In genomic region chr10:46321040-46321439, GRCm38 (mm10) we compare ENCODE assay signal across 26 mouse cellular contexts.
DNase-seq lines count a peak whose midpoint lies in the region; ATAC-seq and TF ChIP-seq lines count a peak whose summit lies in the region.
"Had no signal": no experiment of that assay in that cellular context is flagged by ENCODE, and none has a peak within 500 bp of the region (broad histone marks: within the 10 kb centered on the region; RNA-seq: fewer than 3 reads in every experiment).

No protein-coding gene starts in this region.

- no peak for TF ChIP-seq EP300 in liver, postnatal 0 days (IDR thresholded peaks at IDR 0.05; ENCODE audit: low read depth)
- TF ChIP-seq EP300 in MEL (IDR thresholded peaks at IDR 0.05; ENCODE audit: low read depth in 1 of 2, low read length in 2 of 2), result peak; percentile 25 to 30; a peak in 2 of 4 replicates
- no peak for TF ChIP-seq EP300 in liver, embryonic 14.5 days (IDR thresholded peaks at IDR 0.05; ENCODE audit: low read depth)

- peak; percentile 26; the same call in 1 of the 2 replicates for ATAC-seq in liver, embryonic 11.5 days (replicated peaks; ENCODE audit: low FRiP score)
- ATAC-seq in liver, postnatal 0 days, result no peak
- ATAC-seq in liver, embryonic 14.5 days (ENCODE audit: insufficient read depth), result peak; percentile 60; the same call in 1 of the 2 replicates
- ATAC-seq in hindbrain, embryonic 16.5 days, result no peak
- ATAC-seq: CD4-positive, CD25-positive, alpha-beta regulatory T cell, adult 4 months; forebrain, embryonic 14.5 days; forebrain, embryonic 16.5 days had no signal

- no peak overlapping the region for H3K4me3 ChIP-seq in liver, embryonic 11.5 days (ENCODE audit: low read depth, low read length)
- H3K4me3 ChIP-seq in liver, postnatal 0 days (ENCODE audit: low read depth, low read length), result no peak overlapping the region
- H3K4me3 ChIP-seq in MEL (ENCODE audit: control insufficient read depth in 1 of 2, insufficient read depth in 1 of 2, low read depth in 2 of 2, low read length in 2 of 2), result no peak overlapping the region
- H3K4me3 ChIP-seq in liver, embryonic 14.5 days (ENCODE audit: insufficient read depth in 1 of 2, low read depth in 2 of 2, low read length in 2 of 2), result no peak overlapping the region
- no peak overlapping the region for H3K4me3 ChIP-seq in hindbrain, embryonic 16.5 days (ENCODE audit: low read length)
- H3K4me3 ChIP-seq: embryonic facial prominence, embryonic 13.5 days; embryonic facial prominence, embryonic 15.5 days; erythroblast, embryonic 14.5 days; forebrain, embryonic 10.5 days; forebrain, embryonic 12.5 days had no signal

- no peaks in the 10 kb centered on the region; the same call in 1 of the 2 replicates for H3K9me3 ChIP-seq in liver, embryonic 11.5 days (ENCODE audit: control insufficient read depth, low read length)
- H3K9me3 ChIP-seq in liver, postnatal 0 days (ENCODE audit: low read length), result no peaks in the 10 kb centered on the region
- no peaks in the 10 kb centered on the region for H3K9me3 ChIP-seq in MEL (replicated peaks; ENCODE audit: insufficient read depth, low read length)
- H3K9me3 ChIP-seq in liver, embryonic 14.5 days (ENCODE audit: control insufficient read depth, low read length), result no peaks in the 10 kb centered on the region
- H3K9me3 ChIP-seq in hindbrain, embryonic 16.5 days (ENCODE audit: control insufficient read depth, low read length), result no peaks in the 10 kb centered on the region
- H3K9me3 ChIP-seq: embryonic facial prominence, embryonic 13.5 days; embryonic facial prominence, embryonic 15.5 days; forebrain, embryonic 10.5 days; forebrain, embryonic 12.5 days; G1E had no signal

- no peak for DNase-seq in liver, embryonic 11.5 days (ENCODE audit: low spot score)
- no peak for DNase-seq in liver, postnatal 0 days
- peak; percentile 10 for DNase-seq in MEL (ENCODE audit: low read depth, low spot score)
- no peak for DNase-seq in liver, embryonic 14.5 days (ENCODE audit: low read depth in 3 of 3, low spot score in 3 of 3)
- DNase-seq: adrenal gland, adult 2 months; adrenal gland, postnatal 10 days; adrenal gland, postnatal 25 days; B cell, adult 2 months; cerebellum, adult 11 months; cerebellum, adult 18-20 months; cerebellum, adult 8-10 months; cerebellum, adult 9-11 months; cerebellum, postnatal 14 days; cerebellum, postnatal 36 days; embryo, embryonic 11 days had no signal

- no peak overlapping the region for H3K4me2 ChIP-seq in liver, embryonic 11.5 days
- no peak overlapping the region for H3K4me2 ChIP-seq in liver, postnatal 0 days (ENCODE audit: low read depth, low read length)
- no peak overlapping the region for H3K4me2 ChIP-seq in liver, embryonic 14.5 days (ENCODE audit: low read depth)
- H3K4me2 ChIP-seq in hindbrain, embryonic 16.5 days (ENCODE audit: low read length), result no peak overlapping the region
- H3K4me2 ChIP-seq: embryonic facial prominence, embryonic 13.5 days; embryonic facial prominence, embryonic 15.5 days; forebrain, embryonic 12.5 days had no signal

- no peaks in the 10 kb centered on the region for H3K79me2 ChIP-seq in MEL (ENCODE audit: control insufficient read depth, insufficient read depth, low read length, poor library complexity)

- H3K27me3 ChIP-seq in liver, embryonic 11.5 days (replicated peaks; ENCODE audit: control insufficient read depth, insufficient read depth, low read length), result no peaks in the 10 kb centered on the region
- no peaks in the 10 kb centered on the region for H3K27me3 ChIP-seq in liver, postnatal 0 days (ENCODE audit: insufficient read depth, low read length)
- H3K27me3 ChIP-seq in MEL (ENCODE audit: control insufficient read depth in 1 of 2, insufficient read depth in 2 of 2, low read length in 2 of 2), result no peaks in the 10 kb centered on the region
- H3K27me3 ChIP-seq in liver, embryonic 14.5 days (ENCODE audit: control insufficient read depth, insufficient read depth, low read length), result no peaks in the 10 kb centered on the region
- H3K27me3 ChIP-seq in hindbrain, embryonic 16.5 days (replicated peaks; ENCODE audit: control insufficient read depth, insufficient read depth, low read length), result no peaks in the 10 kb centered on the region
- H3K27me3 ChIP-seq: CH12.LX; embryonic facial prominence, embryonic 13.5 days; embryonic facial prominence, embryonic 15.5 days; forebrain, embryonic 12.5 days had no signal

- no peak overlapping the region for H3K27ac ChIP-seq in liver, embryonic 11.5 days (ENCODE audit: low read depth, low read length)
- no peak overlapping the region for H3K27ac ChIP-seq in liver, postnatal 0 days (ENCODE audit: low read depth)
- peak overlapping the region; percentile 42; the same call in 1 of the 2 replicates for H3K27ac ChIP-seq in MEL (ENCODE audit: control insufficient read depth, low read depth, low read length)
- no peak overlapping the region for H3K27ac ChIP-seq in liver, embryonic 14.5 days
- no peak overlapping the region for H3K27ac ChIP-seq in hindbrain, embryonic 16.5 days (ENCODE audit: low read depth, low read length)
- H3K27ac ChIP-seq: embryonic facial prominence, embryonic 13.5 days; embryonic facial prominence, embryonic 15.5 days; forebrain, embryonic 10.5 days; forebrain, embryonic 12.5 days had no signal

- TF ChIP-seq POLR2A in MEL (IDR thresholded peaks at IDR 0.05; ENCODE audit: control insufficient read depth in 1 of 2, insufficient read depth in 1 of 2, low read depth in 1 of 2, low read length in 2 of 2, poor library complexity in 1 of 2), result no peak

- H3K9ac ChIP-seq in liver, embryonic 11.5 days (ENCODE audit: low read depth, low read length), result no peak overlapping the region
- no peak overlapping the region for H3K9ac ChIP-seq in liver, postnatal 0 days (replicated peaks)
- H3K9ac ChIP-seq in MEL (ENCODE audit: control insufficient read depth, low read depth, low read length, poor library complexity, severe bottlenecking), result no peak overlapping the region
- H3K9ac ChIP-seq in liver, embryonic 14.5 days (replicated peaks), result no peak overlapping the region
- no peak overlapping the region for H3K9ac ChIP-seq in hindbrain, embryonic 16.5 days (ENCODE audit: low read depth, low read length)
- H3K9ac ChIP-seq: embryonic facial prominence, embryonic 13.5 days; embryonic facial prominence, embryonic 15.5 days; forebrain, embryonic 12.5 days had no signal

- 83% methylated on average over 3 of the region's 3 CpGs for WGBS in liver, embryonic 11.5 days
- WGBS in liver, postnatal 0 days (ENCODE audit: insufficient replicate concordance), result 67% methylated on average over 3 of the region's 3 CpGs
- WGBS in liver, embryonic 14.5 days (ENCODE audit: insufficient replicate concordance), result 55% methylated on average over 3 of the region's 3 CpGs
- 94% methylated on average over 3 of the region's 3 CpGs for WGBS in hindbrain, embryonic 16.5 days

- no peak for TF ChIP-seq CTCF in liver, postnatal 0 days (IDR thresholded peaks at IDR 0.05; ENCODE audit: low read depth)
- no peak for TF ChIP-seq CTCF in MEL (IDR thresholded peaks at IDR 0.05 in 2 of 3, conservative IDR thresholded peaks at IDR 0.05 in 1 of 3; ENCODE audit: control insufficient read depth in 1 of 3, insufficient read depth in 1 of 3, low read depth in 2 of 3, low read length in 3 of 3, poor library complexity in 1 of 3, severe bottlenecking in 1 of 3)
- TF ChIP-seq CTCF in liver, embryonic 14.5 days (IDR thresholded peaks at IDR 0.05; ENCODE audit: low read depth), result no peak

- TF ChIP-seq RAD21 in MEL (IDR thresholded peaks at IDR 0.05; ENCODE audit: low read depth, low read length), result no peak

- H3K4me1 ChIP-seq in liver, embryonic 11.5 days (replicated peaks; ENCODE audit: control insufficient read depth, insufficient read depth, low read length), result no peaks in the 10 kb centered on the region
- no peaks in the 10 kb centered on the region for H3K4me1 ChIP-seq in liver, postnatal 0 days (ENCODE audit: insufficient read depth)
- H3K4me1 ChIP-seq in MEL (ENCODE audit: control insufficient read depth in 1 of 2, insufficient read depth in 2 of 2, low read length in 2 of 2), result peaks cover 4 to 9% of the 10 kb centered on the region in 2 experiments; a peak in 3 of 4 replicates
- H3K4me1 ChIP-seq in liver, embryonic 14.5 days (replicated peaks; ENCODE audit: control insufficient read depth in 2 of 2, insufficient read depth in 2 of 2, low read length in 1 of 2), result no peaks in the 10 kb centered on the region
- no peaks in the 10 kb centered on the region for H3K4me1 ChIP-seq in hindbrain, embryonic 16.5 days (ENCODE audit: control insufficient read depth, insufficient read depth, low read depth, low read length)
- H3K4me1 ChIP-seq: embryonic facial prominence, embryonic 13.5 days; embryonic facial prominence, embryonic 15.5 days; forebrain, embryonic 10.5 days; forebrain, embryonic 12.5 days had no signal

- no peaks in the 10 kb centered on the region for H3K36me3 ChIP-seq in liver, embryonic 11.5 days (ENCODE audit: control insufficient read depth, insufficient read depth, low read length)
- no peaks in the 10 kb centered on the region for H3K36me3 ChIP-seq in liver, postnatal 0 days (replicated peaks; ENCODE audit: insufficient read depth, low read length)
- peaks cover 0 to 14% of the 10 kb centered on the region in 2 experiments; a peak in 2 of 4 replicates for H3K36me3 ChIP-seq in MEL (ENCODE audit: control insufficient read depth in 1 of 2, insufficient read depth in 2 of 2, low read length in 2 of 2)
- no peaks in the 10 kb centered on the region for H3K36me3 ChIP-seq in liver, embryonic 14.5 days (replicated peaks; ENCODE audit: control insufficient read depth, insufficient read depth, low read depth)
- no peaks in the 10 kb centered on the region for H3K36me3 ChIP-seq in hindbrain, embryonic 16.5 days (ENCODE audit: control insufficient read depth, insufficient read depth, low read length)
- H3K36me3 ChIP-seq: embryonic facial prominence, embryonic 13.5 days; embryonic facial prominence, embryonic 15.5 days; forebrain, embryonic 10.5 days; forebrain, embryonic 12.5 days; G1E had no signal

TF ChIP-seq in MEL, 35 proteins besides CTCF, POLR2A, EP300 and RAD21:
- TF ChIP-seq KAT2A (conservative IDR thresholded peaks at IDR 0.05; ENCODE audit: low read depth, low read length) (no peak), MAX (IDR thresholded peaks at IDR 0.05; ENCODE audit: low read length) (no peak), NRF1 (IDR thresholded peaks at IDR 0.05; ENCODE audit: insufficient read depth, low read depth, low read length, poor library complexity, severe bottlenecking) (no peak), GATA1 (IDR thresholded peaks at IDR 0.05; ENCODE audit: low read depth, low read length) (peak; percentile 56), NELFE (IDR thresholded peaks at IDR 0.05; ENCODE audit: low read depth, low read length) (no peak), TCF12 (IDR thresholded peaks at IDR 0.05; ENCODE audit: low read depth, low read length) (peak; percentile 75; the same call in 1 of the 2 replicates), MAFK (IDR thresholded peaks at IDR 0.05; ENCODE audit: borderline replicate concordance, low read depth, low read length) (no peak)

Comparison
In these comparisons a context has a peak if more than half of its experiments do, and no peak if none do; other contexts are left out.
1. ATAC-seq: peak in liver, embryonic 11.5 days (single experiment) and liver, embryonic 14.5 days (single experiment); none in liver, postnatal 0 days (single experiment) and hindbrain, embryonic 16.5 days (single experiment).